Mouse (Mus musculus) liver, adult (tissue): ENCODE measurements around the gene Fli1.

Experiments used
- GATA4 ChIP-seq: IDR thresholded peaks from 2 replicates; pipeline ENCODE4 v1.6.1; 2014; ENCODE audit warnings: mild to moderate bottlenecking, low read length; ENCODE audit not compliant: insufficient replicate concordance

Fli1 gene

DNA sequence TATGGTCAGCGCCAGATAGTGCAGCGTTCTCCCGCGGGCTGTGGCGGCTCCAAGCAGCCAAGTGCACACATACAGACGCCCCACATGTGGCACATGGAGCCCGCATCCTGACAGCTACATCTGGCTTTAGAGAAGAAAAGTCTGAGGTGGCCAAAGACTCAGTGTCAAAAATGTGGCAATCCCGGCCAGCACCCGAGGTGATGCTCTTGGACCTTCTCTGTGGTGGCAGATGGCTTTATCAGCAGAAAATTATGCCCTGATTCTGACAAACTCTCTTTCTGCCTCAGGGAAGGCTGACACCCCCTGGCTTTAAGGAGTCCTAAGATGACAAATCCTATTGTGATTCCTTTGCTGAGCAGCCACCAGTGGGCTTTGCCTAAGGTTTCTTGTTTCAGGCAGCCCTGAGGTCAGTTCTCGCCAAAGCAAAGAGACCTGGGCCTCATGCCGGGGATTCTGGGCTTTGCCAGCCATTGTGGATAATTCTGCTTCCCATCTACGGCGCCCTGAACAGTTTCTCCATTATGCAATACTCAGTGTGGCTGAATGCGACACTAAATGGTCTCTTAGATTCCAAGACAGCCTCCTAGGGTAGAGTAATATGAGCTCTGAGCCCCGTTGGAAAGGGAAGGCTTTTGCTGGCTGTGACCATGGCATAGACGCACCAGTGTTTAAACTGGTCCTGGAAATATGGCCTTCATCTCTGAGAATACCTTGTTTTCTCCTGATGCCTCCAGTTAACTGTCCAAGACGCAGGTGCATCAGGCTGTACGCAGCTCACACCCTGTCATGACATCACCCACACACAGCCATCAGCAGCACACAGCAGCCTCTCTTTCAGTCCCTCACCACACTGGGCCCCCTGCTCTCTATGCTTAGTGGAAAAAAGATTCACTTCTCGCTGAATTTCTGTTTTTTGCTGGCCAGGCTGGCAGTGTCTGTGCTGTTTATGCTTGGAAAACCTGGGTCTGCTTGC lies 108.1 kb downstream of the Fli1 start:
- no peak for TF ChIP-seq GATA4

DNA sequence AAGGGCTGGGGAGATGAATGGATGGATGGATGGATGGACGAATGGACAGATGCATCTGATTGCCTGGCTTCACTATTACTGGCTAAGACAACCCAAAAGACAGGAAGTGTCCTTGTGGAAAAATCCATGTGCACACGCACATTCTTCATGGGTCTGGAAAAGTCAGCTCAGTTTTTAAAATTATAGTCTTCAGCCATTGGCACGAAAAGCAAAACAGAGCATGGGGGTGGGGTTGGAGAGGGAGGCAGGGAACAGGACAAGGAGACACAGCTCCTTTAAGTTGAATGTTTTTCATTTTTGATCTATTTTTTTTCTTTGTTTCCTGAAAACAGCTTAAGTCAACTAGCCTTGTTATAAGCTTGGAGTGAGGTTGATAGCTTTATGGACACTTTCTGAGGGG lies 111.6 kb downstream of the Fli1 start:
- TF ChIP-seq GATA4, result no peak

DNA sequence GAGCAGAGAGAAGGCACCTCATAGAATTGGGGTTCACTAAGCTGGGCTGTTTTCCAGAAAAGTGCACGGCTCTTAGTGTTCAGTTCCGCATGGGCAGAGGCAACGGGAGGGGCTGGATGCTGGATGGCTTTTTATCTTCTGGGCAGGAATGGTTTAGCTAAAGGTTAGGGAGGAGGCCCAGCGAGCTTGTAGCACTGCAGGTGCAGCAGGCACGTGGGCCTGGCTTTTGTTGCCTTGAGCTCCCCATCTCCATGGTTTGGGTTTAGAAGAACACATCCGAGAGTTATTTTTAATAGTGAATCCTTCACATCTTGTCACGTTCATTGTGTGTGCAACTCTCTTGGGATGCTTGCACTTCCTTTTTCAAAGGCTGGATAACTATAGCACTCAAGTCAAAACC lies 117.3 kb downstream of the Fli1 start:
- TF ChIP-seq GATA4, result no peak

DNA sequence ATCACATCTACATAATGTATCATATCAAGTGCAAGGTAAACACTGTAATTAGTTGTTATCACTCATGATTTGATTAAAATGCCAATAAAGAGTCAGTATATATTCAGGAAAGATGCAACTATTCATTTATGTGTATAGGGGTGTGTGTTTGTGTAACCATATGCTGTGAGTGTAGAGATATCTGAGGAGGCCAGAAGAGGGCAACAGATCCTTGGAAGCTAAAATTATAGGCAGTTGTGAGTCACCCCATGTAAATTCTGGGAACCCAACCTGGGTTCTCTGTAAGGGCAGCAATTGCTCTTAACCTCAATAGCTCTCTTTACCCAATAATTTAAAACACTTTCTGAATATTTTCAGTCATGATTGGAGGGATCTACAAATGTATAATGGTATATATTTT lies 122.0 kb downstream of the Fli1 start:
- no peak for TF ChIP-seq GATA4

DNA sequence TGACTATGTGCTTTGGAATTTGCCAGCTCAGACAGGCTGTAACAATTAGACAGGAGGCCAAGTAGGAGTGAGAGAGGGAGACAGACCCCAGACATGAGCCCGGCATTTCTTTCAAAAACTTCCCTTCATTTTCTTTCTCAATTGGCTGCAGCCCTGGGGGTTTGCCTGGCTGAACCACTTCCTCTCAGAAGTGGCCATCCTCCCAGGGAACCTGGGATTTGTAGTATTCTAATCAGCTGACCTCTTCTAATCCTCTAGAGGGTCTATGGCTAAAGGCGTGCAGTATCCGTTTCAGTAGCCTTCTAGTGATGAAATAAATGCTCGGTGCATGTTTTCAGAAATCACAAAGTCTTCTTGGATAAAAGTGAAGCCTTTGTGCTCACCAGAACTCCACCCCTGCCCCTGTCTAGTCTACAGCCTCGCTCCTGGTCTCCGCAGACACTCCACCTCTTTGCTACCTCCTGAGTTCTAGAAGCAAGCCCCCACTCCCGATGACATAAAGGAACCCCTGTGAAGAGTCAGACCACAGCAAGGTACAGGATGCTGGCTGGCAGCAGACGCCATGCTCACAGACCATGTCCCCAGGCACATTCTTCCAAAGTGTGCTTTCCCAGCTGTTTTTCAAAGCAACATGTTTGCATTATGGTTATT lies 125.1 kb downstream of the Fli1 start:
- no peak for TF ChIP-seq GATA4

DNA sequence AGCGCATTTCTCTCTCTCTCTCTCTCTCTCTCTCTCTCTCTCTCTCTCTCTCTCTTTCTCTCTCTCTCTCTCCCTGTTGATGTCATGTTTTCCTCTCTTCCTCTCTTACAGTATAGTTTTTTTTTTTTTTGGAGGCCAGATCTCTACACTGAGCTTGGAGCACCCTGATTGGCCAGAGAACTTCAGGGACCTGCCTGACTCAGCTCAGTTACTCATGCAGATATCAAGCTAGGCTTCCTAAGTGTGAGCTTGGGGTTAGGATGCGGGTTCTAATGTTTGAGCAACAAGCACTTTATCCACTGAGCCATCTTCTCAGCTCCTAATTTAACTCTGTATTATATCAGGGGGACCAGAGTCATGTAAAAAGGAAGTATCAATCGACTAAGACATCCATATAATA lies 126.7 kb downstream of the Fli1 start:
- no peak for TF ChIP-seq GATA4

DNA sequence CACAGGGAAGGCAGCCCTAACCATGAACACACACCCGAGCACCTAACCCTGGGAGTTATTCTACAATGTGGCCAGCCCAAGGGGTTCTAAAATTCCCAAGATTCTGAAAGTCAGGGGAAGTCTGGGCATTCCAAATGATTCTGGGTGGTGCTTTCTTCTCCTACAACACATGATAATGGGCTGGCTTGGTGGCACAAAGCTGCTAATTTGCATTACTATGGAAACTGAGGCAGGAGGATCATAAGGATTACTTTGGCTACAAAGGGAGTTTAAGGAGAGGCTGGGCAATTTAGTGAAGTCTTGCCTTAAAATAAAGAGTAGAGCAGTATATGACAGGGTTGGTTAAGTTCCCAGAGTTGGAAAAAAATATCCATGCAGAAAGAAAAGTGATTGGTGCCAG lies 127.7 kb downstream of the Fli1 start:
- TF ChIP-seq GATA4, result no peak

DNA sequence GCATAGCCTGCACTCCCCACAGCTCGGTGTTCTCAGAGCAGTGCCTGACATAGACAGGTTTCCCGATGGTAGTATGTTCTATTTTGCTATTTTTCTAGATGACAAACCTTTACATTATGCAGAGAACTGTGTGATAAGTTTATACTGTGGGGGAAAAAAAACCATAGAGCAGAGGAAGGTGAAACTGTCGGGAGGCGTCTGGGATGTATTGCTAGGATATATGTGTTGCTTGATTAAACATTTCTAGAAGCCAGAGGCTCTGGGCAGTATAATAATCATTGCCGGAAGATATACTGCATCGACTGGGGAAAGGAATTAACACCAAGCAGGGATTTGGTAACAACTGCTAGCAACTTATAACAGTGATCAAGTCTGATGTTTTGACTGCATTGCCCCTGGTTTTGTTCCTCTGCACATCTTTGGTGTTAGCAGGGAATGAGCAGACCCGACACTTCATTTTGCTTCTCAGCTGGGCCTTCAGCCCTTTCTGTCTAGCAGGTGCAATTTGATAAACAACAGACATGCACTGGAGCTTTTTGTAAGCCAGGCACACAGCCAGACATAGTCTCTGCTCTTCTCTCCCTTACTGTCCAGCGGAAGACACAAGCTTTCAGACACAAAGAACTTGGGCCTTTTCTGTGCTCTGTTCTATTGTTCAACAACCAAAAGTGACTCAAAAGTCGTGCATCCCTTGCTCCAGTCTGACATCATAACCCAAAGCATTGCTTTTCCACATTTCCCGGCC lies 129.7 kb downstream of the Fli1 start:
- TF ChIP-seq GATA4, result no peak

DNA sequence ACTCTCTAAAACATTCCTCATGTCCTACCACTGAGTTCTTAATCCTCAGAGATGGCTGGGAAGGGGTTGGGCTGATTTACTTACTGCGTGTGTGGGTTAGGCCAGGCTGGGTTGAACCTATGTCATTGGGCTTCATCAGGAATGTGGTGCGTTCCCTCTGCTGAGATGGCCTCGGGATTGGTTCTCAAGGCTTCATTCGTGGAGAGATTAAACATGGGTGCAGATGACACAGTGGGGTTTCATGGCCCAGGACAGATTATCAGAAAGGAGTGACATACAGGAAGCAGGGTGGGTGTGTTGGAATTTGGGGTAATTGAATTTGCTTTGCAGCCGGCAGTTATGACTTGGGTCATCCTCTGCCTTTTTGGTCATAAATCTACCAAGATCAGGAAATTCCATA lies 131.2 kb downstream of the Fli1 start:
- no peak for TF ChIP-seq GATA4

DNA sequence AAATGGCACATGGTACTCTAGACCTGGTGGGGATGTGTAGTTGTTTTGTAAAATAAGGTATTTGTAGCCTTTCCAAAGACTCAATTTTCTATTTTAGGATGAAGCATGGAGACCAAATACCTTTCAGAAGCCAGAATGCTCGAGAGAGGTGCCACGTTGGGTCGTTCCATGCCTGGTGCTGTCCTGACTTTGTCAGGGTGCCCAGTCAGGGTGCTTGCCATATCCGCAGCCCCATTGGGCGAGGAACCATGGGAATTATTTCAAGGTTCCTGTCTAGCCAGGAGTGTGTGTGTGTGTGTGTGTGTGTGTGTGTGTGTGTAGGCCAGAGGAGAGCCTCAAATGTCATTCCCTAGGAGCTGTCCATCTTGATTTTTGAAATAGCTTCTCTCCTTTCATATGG lies 132.0 kb downstream of the Fli1 start:
- no peak for TF ChIP-seq GATA4

DNA sequence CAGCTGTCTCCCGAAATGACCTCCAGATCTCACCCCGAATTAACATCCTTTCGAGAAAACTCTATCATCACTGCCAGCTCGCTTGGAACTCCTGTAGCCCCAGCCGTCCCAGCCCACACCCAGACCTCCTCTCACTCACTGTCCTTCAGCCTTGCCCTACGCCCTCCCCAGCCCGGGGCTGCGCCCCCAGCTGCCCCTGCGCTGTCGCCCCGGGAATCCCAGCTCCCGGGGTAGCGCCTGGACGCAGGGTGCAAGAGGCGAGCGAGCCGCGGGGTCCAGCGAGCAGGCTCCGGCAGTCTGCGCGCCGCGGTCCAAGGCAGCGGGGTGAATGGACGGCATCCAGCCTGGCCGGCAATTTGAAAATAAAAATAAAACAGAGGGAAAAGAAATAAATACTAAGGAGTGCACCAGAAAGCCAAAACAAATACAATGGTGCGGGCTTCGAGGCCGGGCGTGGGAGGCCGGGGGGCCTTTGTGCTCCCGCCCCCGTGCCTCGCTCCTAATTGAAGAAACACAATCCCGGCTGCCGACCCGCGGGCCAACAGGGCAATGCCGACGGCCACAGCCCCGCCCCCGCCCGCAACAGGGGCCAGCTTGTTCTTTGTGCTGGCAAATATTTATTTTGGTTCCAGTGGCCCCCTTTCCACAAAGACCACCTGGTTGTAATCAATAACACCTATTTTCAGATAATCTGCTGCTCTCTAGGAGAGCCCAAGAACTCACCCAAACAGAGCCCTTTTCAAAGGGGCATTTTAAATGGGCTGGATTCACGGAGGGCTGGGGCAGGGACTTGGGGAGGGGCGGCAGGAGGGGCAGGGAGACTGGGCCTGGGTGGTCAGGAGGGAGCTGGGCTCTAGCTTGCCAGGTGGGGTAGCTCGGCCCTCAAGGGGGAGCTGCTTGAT lies 133.3 kb downstream of the Fli1 start:
- no peak for TF ChIP-seq GATA4

DNA sequence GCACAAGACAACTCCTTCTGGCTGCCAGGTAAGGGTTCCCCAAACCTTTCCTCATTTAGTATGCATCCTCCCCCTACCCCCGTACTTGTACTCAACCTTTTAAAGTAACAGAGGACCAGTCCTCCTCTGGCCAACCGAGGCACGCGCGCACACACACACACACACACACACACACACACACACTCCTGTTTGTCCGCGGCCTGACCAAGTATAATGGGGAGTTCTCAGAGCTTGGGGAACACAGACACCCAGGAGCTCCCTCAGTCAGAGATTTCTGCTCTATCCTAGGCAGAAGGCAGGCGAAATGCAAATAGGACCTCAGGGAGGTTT lies 134.0 kb downstream of the Fli1 start:
- no peak for TF ChIP-seq GATA4

DNA sequence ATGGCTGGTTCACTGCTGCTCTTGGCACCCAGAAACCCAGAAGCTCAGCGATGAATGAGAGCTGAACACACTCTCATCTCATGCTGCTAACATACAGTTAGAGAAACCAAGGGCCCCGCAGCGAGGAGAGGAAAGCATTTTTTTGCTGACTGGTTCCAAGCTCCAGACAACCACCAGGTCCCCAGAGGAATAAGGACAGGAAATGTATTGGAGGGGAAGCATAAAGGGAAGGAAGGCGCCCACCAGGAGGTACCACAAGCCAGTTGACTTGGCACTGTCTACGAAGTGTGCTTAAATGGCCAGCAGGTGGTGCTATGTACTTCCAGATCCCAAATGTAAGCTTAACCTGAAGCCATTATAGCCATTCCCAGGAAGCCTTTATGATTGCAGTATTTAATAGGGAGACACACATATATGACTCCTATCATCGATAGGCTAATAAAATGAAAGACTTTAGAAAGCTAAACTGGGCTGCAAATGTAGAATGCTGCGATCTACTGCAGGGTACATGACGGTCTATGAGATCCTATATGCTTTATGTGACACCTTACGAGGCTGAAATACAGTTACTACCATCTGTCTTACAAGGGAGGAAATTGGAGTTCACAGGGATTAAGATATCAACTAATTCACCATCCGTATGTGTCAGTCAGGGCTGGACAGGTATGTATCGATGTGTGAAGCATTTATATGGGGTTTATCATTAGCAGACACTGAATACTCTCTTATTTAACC lies 137.3 kb downstream of the Fli1 start:
- no peak for TF ChIP-seq GATA4

DNA sequence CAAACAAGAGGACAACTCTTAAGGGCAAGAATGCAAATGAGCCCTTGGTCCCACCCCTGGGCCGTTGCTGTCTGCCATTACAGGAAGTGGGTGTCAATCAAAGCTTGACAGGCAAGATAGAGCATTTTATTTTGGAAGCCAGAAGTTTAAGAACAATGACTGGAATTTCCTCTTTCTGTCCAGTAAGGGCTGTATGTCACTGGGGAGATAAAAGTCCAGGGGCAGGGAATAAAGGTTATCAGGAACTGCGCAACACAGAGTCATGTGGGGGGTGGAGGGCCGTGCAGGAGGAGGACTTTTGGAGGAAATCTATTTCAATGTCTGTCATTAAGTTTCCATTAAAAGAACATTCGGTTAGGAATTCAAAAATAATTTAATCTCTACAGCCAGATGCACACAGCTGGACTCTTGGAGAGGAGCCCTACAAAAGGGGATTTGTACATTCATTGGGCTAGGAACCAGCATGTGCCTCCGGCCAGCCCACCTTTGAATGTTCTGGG lies 141.9 kb downstream of the Fli1 start:
- TF ChIP-seq GATA4, result peak; percentile 100

DNA sequence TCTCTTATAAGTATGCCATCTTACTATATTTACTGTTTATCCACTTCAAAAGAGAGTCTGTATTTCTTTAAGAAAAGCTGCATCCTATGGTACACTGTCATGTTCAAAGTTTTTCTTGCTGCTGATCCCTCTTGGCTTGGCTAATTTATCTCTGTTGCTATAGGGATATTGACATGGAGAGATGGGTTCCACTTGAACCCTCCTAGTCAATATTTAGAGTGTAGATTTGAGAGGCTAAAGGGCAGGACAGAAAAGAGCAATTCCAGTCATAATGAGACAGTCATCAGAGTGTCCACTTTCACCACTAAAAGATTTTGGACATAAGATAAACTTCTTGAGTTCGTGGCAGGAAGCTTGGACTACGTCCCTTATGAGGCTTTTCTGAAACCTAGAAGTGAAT lies 142.4 kb downstream of the Fli1 start:
- no peak for TF ChIP-seq GATA4

DNA sequence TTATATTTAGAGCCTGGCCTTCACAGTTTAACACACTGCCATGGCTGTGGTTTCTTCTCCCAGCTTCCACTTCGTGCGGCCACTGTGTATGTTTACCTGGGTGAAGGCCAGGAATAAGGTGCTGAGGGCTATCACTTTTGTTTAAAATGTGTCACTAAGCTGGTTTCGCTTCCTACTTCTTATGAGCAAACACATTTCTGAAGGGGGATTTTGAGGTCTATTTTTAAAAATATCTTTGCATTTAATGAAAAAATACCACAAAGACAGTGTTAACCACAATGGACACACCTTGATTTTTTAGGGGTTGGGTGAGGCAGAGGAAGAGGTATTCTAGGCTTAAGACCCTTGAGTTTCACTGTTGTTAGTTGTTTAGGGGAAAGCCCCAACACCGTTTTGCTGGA lies 147.9 kb downstream of the Fli1 start:
- no peak for TF ChIP-seq GATA4
